27 mouse cellular contexts compared by ENCODE assay signal in the genomic region with DNA sequence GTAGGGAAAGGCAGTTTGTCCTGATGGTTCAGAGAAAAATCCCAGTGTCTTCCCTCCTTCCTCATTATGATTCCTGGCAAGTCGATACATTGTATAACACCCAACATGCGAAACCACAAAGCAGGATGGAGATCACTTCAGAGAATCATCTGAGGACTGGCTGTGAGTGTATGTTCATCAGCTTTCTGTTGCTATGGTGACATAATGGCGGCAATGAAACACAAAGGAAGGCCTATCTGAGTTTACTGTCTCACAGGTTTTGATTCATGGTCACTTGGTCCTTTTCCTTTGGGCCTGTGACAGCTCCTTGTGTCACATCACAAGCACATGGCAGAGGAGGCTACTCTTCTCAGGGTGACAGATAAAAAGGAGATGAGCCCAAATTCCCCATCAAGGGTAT.
DNase-seq lines count a peak whose midpoint lies in the region; ATAC-seq and TF ChIP-seq lines count a peak whose summit lies in the region.
"Had no signal": no experiment of that assay in that cellular context is flagged by ENCODE, and none has a peak within 500 bp of the region (broad histone marks: within the 10 kb centered on the region; RNA-seq: fewer than 3 reads in every experiment).

No protein-coding gene starts in this region.

- ATAC-seq in forebrain, postnatal 0 days: peak; percentile 53
- ATAC-seq in forebrain, embryonic 15.5 days (replicated peaks): no peak
- ATAC-seq in midbrain, embryonic 11.5 days (ENCODE audit: low FRiP score): no peak
- ATAC-seq: CD4-positive, CD25-positive, alpha-beta regulatory T cell, adult 4 months; intestine, postnatal 0 days had no signal

- no peak overlapping the region for H3K4me2 ChIP-seq in forebrain, postnatal 0 days (ENCODE audit: low read depth)
- H3K4me2 ChIP-seq in forebrain, embryonic 15.5 days (replicated peaks): no peak overlapping the region
- no peak overlapping the region for H3K4me2 ChIP-seq in midbrain, embryonic 11.5 days
- H3K4me2 ChIP-seq: embryonic facial prominence, embryonic 13.5 days; heart, embryonic 12.5 days; heart, embryonic 15.5 days; hindbrain, embryonic 14.5 days had no signal

- H3K36me3 ChIP-seq in forebrain, postnatal 0 days (ENCODE audit: insufficient read depth): no peaks in the 10 kb centered on the region
- H3K36me3 ChIP-seq in forebrain, embryonic 15.5 days: no peaks in the 10 kb centered on the region
- H3K36me3 ChIP-seq in midbrain, embryonic 11.5 days (ENCODE audit: control insufficient read depth, insufficient read depth, low read length): no peaks in the 10 kb centered on the region
- no peaks in the 10 kb centered on the region for H3K36me3 ChIP-seq in midbrain, embryonic 10.5 days
- H3K36me3 ChIP-seq: embryonic facial prominence, embryonic 10.5 days; embryonic facial prominence, embryonic 13.5 days; heart, embryonic 12.5 days; heart, embryonic 15.5 days; hindbrain, embryonic 10.5 days had no signal

- no peak overlapping the region for H3K27ac ChIP-seq in forebrain, postnatal 0 days (ENCODE audit: low read depth, low read length)
- no peak overlapping the region for H3K27ac ChIP-seq in forebrain, embryonic 15.5 days (replicated peaks)
- H3K27ac ChIP-seq in midbrain, embryonic 11.5 days (ENCODE audit: low read depth, low read length): no peak overlapping the region
- no peak overlapping the region for H3K27ac ChIP-seq in midbrain, embryonic 10.5 days (replicated peaks)
- H3K27ac ChIP-seq: embryonic facial prominence, embryonic 10.5 days; embryonic facial prominence, embryonic 13.5 days; heart, adult 2 months; heart, embryonic 15.5 days; hindbrain, embryonic 10.5 days; hindbrain, embryonic 14.5 days had no signal

- H3K4me3 ChIP-seq in forebrain, postnatal 0 days (ENCODE audit: low read depth, low read length): no peak overlapping the region
- no peak overlapping the region for H3K4me3 ChIP-seq in forebrain, embryonic 15.5 days
- no peak overlapping the region for H3K4me3 ChIP-seq in midbrain, embryonic 11.5 days (ENCODE audit: low read depth, low read length)
- no peak overlapping the region for H3K4me3 ChIP-seq in midbrain, embryonic 10.5 days
- H3K4me3 ChIP-seq: embryonic facial prominence, embryonic 10.5 days; embryonic facial prominence, embryonic 13.5 days; erythroblast, embryonic 14.5 days; heart, adult 2 months; heart, embryonic 12.5 days; heart, embryonic 15.5 days; hindbrain, embryonic 10.5 days had no signal

- no peaks in the 10 kb centered on the region for H3K4me1 ChIP-seq in forebrain, postnatal 0 days (ENCODE audit: insufficient read depth)
- 0 out of 2 replicates have a peak, but pooled peaks cover 5% of the 10 kb centered on the region for H3K4me1 ChIP-seq in forebrain, embryonic 15.5 days
- H3K4me1 ChIP-seq in midbrain, embryonic 11.5 days (ENCODE audit: control insufficient read depth, insufficient read depth, low read length): no peaks in the 10 kb centered on the region
- no peaks in the 10 kb centered on the region for H3K4me1 ChIP-seq in midbrain, embryonic 10.5 days
- H3K4me1 ChIP-seq: embryonic facial prominence, embryonic 10.5 days; embryonic facial prominence, embryonic 13.5 days; heart, embryonic 12.5 days; heart, embryonic 15.5 days; hindbrain, embryonic 10.5 days had no signal

- H3K9ac ChIP-seq in forebrain, postnatal 0 days: no peak overlapping the region
- H3K9ac ChIP-seq in forebrain, embryonic 15.5 days (replicated peaks): no peak overlapping the region
- no peak overlapping the region for H3K9ac ChIP-seq in midbrain, embryonic 11.5 days (ENCODE audit: low read length)
- H3K9ac ChIP-seq: embryonic facial prominence, embryonic 13.5 days; heart, embryonic 12.5 days; heart, embryonic 15.5 days; hindbrain, embryonic 14.5 days had no signal

- no peak for DNase-seq in forebrain, postnatal 0 days
- peak; percentile 62 for DNase-seq in midbrain, embryonic 11.5 days (ENCODE audit: low spot score, missing footprints)
- DNase-seq in midbrain, embryonic 10.5 days (ENCODE audit: low spot score): no peak
- peak; percentile 53 for DNase-seq in brain, embryonic 14.5 days (ENCODE audit: low read depth)
- no peak for DNase-seq in gastrocnemius, adult 8-10 months (ENCODE audit: low spot score in 2 of 2)
- DNase-seq: adrenal gland, adult 2 months; adrenal gland, postnatal 14 days; cerebellum, adult 11-12 months; cerebellum, adult 8-10 months; cerebellum, postnatal 10 days; cerebellum, postnatal 36 days; embryo, embryonic 11 days; gastrocnemius, postnatal 10 days; gastrocnemius, postnatal 36 days; heart, adult 2 months; heart, postnatal 10 days; heart, postnatal 36 days had no signal

- H3K9me3 ChIP-seq in forebrain, postnatal 0 days (ENCODE audit: low read length): no peaks in the 10 kb centered on the region
- H3K9me3 ChIP-seq in forebrain, embryonic 15.5 days: no peaks in the 10 kb centered on the region
- no peaks in the 10 kb centered on the region for H3K9me3 ChIP-seq in midbrain, embryonic 11.5 days (ENCODE audit: control insufficient read depth, low read length)
- no peaks in the 10 kb centered on the region for H3K9me3 ChIP-seq in midbrain, embryonic 10.5 days (replicated peaks)
- H3K9me3 ChIP-seq: embryonic facial prominence, embryonic 10.5 days; embryonic facial prominence, embryonic 13.5 days; heart, embryonic 12.5 days; heart, embryonic 15.5 days; hindbrain, embryonic 10.5 days had no signal

- TF ChIP-seq POLR2A in brain, embryonic 14.5 days (IDR thresholded peaks at IDR 0.05; ENCODE audit: borderline replicate concordance, extremely low read depth, insufficient read depth, insufficient read length, poor library complexity, severe bottlenecking): no peak

- H3K27me3 ChIP-seq in forebrain, postnatal 0 days (ENCODE audit: insufficient read depth, low read length): no peaks in the 10 kb centered on the region
- no peaks in the 10 kb centered on the region for H3K27me3 ChIP-seq in forebrain, embryonic 15.5 days
- no peaks in the 10 kb centered on the region for H3K27me3 ChIP-seq in midbrain, embryonic 11.5 days (ENCODE audit: control insufficient read depth, insufficient read depth, low read length)
- no peaks in the 10 kb centered on the region for H3K27me3 ChIP-seq in midbrain, embryonic 10.5 days (ENCODE audit: low read depth, poor library complexity, severe bottlenecking)
- H3K27me3 ChIP-seq: embryonic facial prominence, embryonic 13.5 days; heart, embryonic 12.5 days; heart, embryonic 15.5 days had no signal

- no peak for TF ChIP-seq CTCF in forebrain, postnatal 0 days (IDR thresholded peaks at IDR 0.05; ENCODE audit: low read depth)
- no peak for TF ChIP-seq CTCF in brain, embryonic 14.5 days (IDR thresholded peaks at IDR 0.05; ENCODE audit: borderline replicate concordance, extremely low read depth, insufficient read depth, insufficient read length)

- 40% methylated on average over 3 of the region's 3 CpGs for WGBS in forebrain, postnatal 0 days
- 51% methylated on average over 3 of the region's 3 CpGs for WGBS in forebrain, embryonic 15.5 days
- 71% methylated on average over 3 of the region's 3 CpGs for WGBS in midbrain, embryonic 11.5 days
- 87% methylated on average over 3 of the region's 3 CpGs for WGBS in midbrain, embryonic 10.5 days

Comparison
In these comparisons a context has a peak if more than half of its experiments do, and no peak if none do; other contexts are left out.
1. DNase-seq: peak in midbrain, embryonic 11.5 days (single experiment) and brain, embryonic 14.5 days (single experiment); none in forebrain, postnatal 0 days (single experiment), midbrain, embryonic 10.5 days (single experiment) and gastrocnemius, adult 8-10 months (0 of 2).